Mouse (Mus musculus): ENCODE data around the gene Oaz2. TPM values are rescaled to one million over a fixed set of nuclear protein-coding genes. Genes with fewer than 3 reads are reported as not detected.

Oaz2 gene
- total RNA-seq, 2 experiments from 2014 or later = 228 to 236 TPM

- DNase-seq (ENCODE audit: low spot score in 2 of 2) = no peak
- intact Hi-C loops (cut with DNase I) = no loop called here
Measured at GRCm38 (mm10) chr9:65726431-65726830, 58.6 kb downstream of the Oaz2 start.

GRCm38 (mm10) chr9:65727491-65727890, 59.7 kb downstream of the Oaz2 start:
- no peak for DNase-seq (ENCODE audit: low spot score in 2 of 2)

GRCm38 (mm10) chr9:65728588-65728987, 60.8 kb downstream of the Oaz2 start:
- no peak for DNase-seq (ENCODE audit: low spot score in 2 of 2)
- intact Hi-C loops (cut with DNase I) = no loop called here

More at GRCm38 (mm10) chr9:65727491-65727890, 59.7 kb downstream of the Oaz2 start:
- intact Hi-C loops (cut with DNase I) = no loop called here

- intact Hi-C loops (cut with DNase I) = no loop called here
- DNase-seq (ENCODE audit: low spot score in 2 of 2) = no peak
Measured at GRCm38 (mm10) chr9:65734931-65735330, 67.1 kb downstream of the Oaz2 start.

Other genes starting within 250 kb of the Oaz2 start
- not detected for gene Slc51b, start 245.0 kb upstream of the Oaz2 start, total RNA-seq (2021)
- 10 to 100 TPM; 16.6 to 19.0 TPM for gene Mtfmt, start 232.2 kb upstream of the Oaz2 start, total RNA-seq (2021)
- 10 to 100 TPM; 27.4 to 30.8 TPM for gene Spg21, start 207.1 kb upstream of the Oaz2 start, total RNA-seq (2021)
- 1 to 10 TPM; 3.1 to 3.4 TPM for gene Ankdd1a, start 147.8 kb upstream of the Oaz2 start, total RNA-seq (2021)
- 10 to 100 TPM; 13.2 to 17.6 TPM for gene Plekho2, start 88.0 kb upstream of the Oaz2 start, total RNA-seq (2021)
- gene Pif1, start 80.8 kb upstream of the Oaz2 start, total RNA-seq (2021) = under 1 TPM; 0.39 to 0.50 TPM
- gene Rbpms2, start 38.4 kb upstream of the Oaz2 start, total RNA-seq (2021) = 1 to 10 TPM; 1.8 to 2.9 TPM
- gene Zfp609, start 159.6 kb downstream of the Oaz2 start, total RNA-seq (2021) = 10 to 100 TPM; 45.2 to 53.4 TPM
- under 1 TPM; 0.22 to 0.68 TPM for gene Pclaf, start 222.2 kb downstream of the Oaz2 start, total RNA-seq (2021)
- gene Trip4, start 240.8 kb downstream of the Oaz2 start, total RNA-seq (2021) = 10 to 100 TPM; 31.9 to 36.4 TPM
- 10 to 100 TPM; 36.9 to 50.0 TPM for gene Csnk1g1, start 240.9 kb downstream of the Oaz2 start, total RNA-seq (2021)

Measured in left cerebral cortex, postnatal 36 days (tissue).